Mouse (Mus musculus) neutrophil, adult 5-6 weeks (primary cell): ENCODE results near the gene Amt. TPM values are rescaled to one million over a fixed set of nuclear protein-coding genes. Genes with fewer than 3 reads are reported as not detected.

Source experiments
- total RNA-seq: library from RNA; stranded (forward); fragments of 200-1000 nt; gene quantifications from 2 replicates; pipeline ENCODE4 v1.2.3, GENCODE M21; 2017

Gene Amt
- total RNA-seq, 1 experiment from 2014 or later, result 7.8 TPM

Other genes with a start within 250 kb of the Amt start
- 11.2 and 13.1 TPM in 2 replicates for gene Gmppb, start 247.6 kb upstream of the Amt start, total RNA-seq
- gene Amigo3, start 243.7 kb upstream of the Amt start, total RNA-seq, result 3.6 and 4.5 TPM in 2 replicates
- not detected in 2 replicates for gene Mst1, start 216.4 kb upstream of the Amt start, total RNA-seq
- 62.7 and 90.3 TPM in 2 replicates for gene Rnf123, start 213.5 kb upstream of the Amt start, total RNA-seq
- gene Apeh, start 202.2 kb upstream of the Amt start, total RNA-seq, result 74.5 and 116 TPM in 2 replicates
- 0.12 and 0.23 TPM in 2 replicates for gene Bsn, start 106.5 kb upstream of the Amt start, total RNA-seq
- gene Dag1, start 32.9 kb upstream of the Amt start, total RNA-seq, result 12.2 and 13.9 TPM in 2 replicates
- 4.3 and 4.4 TPM in 2 replicates for gene Nicn1, start 6.4 kb upstream of the Amt start, total RNA-seq
- 487 and 547 TPM in 2 replicates for gene Rhoa, start 9.3 kb downstream of the Amt start, total RNA-seq
- 17.4 and 23.4 TPM in 2 replicates for gene Tcta, start 9.3 kb downstream of the Amt start, total RNA-seq
- 689 and 756 TPM in 2 replicates for gene Gpx1, start 42.0 kb downstream of the Amt start, total RNA-seq
- gene Usp4, start 51.0 kb downstream of the Amt start, total RNA-seq, result 140 and 154 TPM in 2 replicates
- 3.0 and 9.3 TPM in 2 replicates for gene 1700102P08Rik, start 96.0 kb downstream of the Amt start, total RNA-seq
- not detected in 2 replicates for gene Ccdc36, start 131.6 kb downstream of the Amt start, total RNA-seq
- not detected in 2 replicates for gene BC048562, start 139.6 kb downstream of the Amt start, total RNA-seq
- 15.7 and 19.8 TPM in 2 replicates for gene Ccdc71, start 163.7 kb downstream of the Amt start, total RNA-seq
- gene Klhdc8b, start 164.7 kb downstream of the Amt start, total RNA-seq, result 2.9 and 5.7 TPM in 2 replicates
- not detected in 2 replicates for gene Lamb2, start 182.9 kb downstream of the Amt start, total RNA-seq
- gene Usp19, start 193.7 kb downstream of the Amt start, total RNA-seq, result 105 and 106 TPM in 2 replicates
- gene Qars, start 210.9 kb downstream of the Amt start, total RNA-seq, result 97.9 and 119 TPM in 2 replicates
- gene Qrich1, start 220.0 kb downstream of the Amt start, total RNA-seq, result 158 TPM in 2 replicates